Mouse (Mus musculus) liver, postnatal 0 days (tissue): ENCODE data around the gene Gm37240.

Experiments
- CTCF ChIP-seq: sonication (generic); IDR thresholded peaks from 2 replicates; pipeline ENCODE4 v1.5.1; 2016; ENCODE audit warnings: antibody characterized with exemption, low read depth
- EP300 ChIP-seq: IDR thresholded peaks from 2 replicates; pipeline ENCODE4 v1.6.1; 2016; ENCODE audit warnings: antibody characterized with exemption, low read depth, mild to moderate bottlenecking

GRCm38 (mm10) chr3:85887239-85887827 lies at the start of gene Gm37240, which contains the start of gene Glt28d2:
- TF ChIP-seq CTCF (no peak), EP300 (no peak)
